Mouse (Mus musculus): ENCODE measurements at regions not wholly inside any gene's neighbourhood (a gene's known extent, or its start where the extent isn't known, plus 50 kb on each side); places are given as distances from the start of the nearest gene placed in this dataset.

- TF ChIP-seq CTCF (IDR thresholded peaks at IDR 0.05; ENCODE audit: low read depth) (no peak), EP300 (IDR thresholded peaks at IDR 0.05; ENCODE audit: low read depth) (no peak)
Measured at GRCm38 (mm10) chr4:25432203-25432602, 150.6 kb upstream of the Ufl1 start.

All from heart, postnatal 0 days (tissue).